Mouse (Mus musculus) liver, embryonic 15.5 days (tissue): ENCODE measurements around the gene Csgalnact2. TPM values are rescaled to one million over a fixed set of nuclear protein-coding genes. Genes with fewer than 3 reads are reported as not detected.

Source experiments
- ATAC-seq: fragments of 200-750 bp; cut with Nextera tagmentation; 2 replicates; pipeline ENCODE4 v1.8.0; 2017; ENCODE audit warnings: moderate number of reproducible peaks, mild to moderate bottlenecking, moderate library complexity; ENCODE audit not compliant: insufficient read depth
- H3K27ac ChIP-seq: fragments of 300-500 bp; sonication (generic); replicated peaks from 2 replicates; pipeline ENCODE4 v1.5.1; 2015; ENCODE audit warnings: mild to moderate bottlenecking, inconsistent platforms
- H3K27me3 ChIP-seq: fragments of 300-500 bp; sonication (generic); 2 replicates; pipeline ENCODE4 v1.6.1; 2015; ENCODE audit warnings: mild to moderate bottlenecking, inconsistent platforms
- H3K36me3 ChIP-seq: fragments of 300-500 bp; sonication (generic); replicated peaks from 2 replicates; pipeline ENCODE4 v1.6.1; 2015; ENCODE audit warnings: moderate library complexity, mild to moderate bottlenecking, inconsistent platforms
- H3K4me1 ChIP-seq: fragments of 300-500 bp; sonication (generic); replicated peaks from 2 replicates; pipeline ENCODE4 v1.6.1; 2015; ENCODE audit warnings: inconsistent platforms
- H3K4me2 ChIP-seq: fragments of 300-500 bp; sonication (generic); 2 replicates; pipeline ENCODE4 v1.6.1; 2015; ENCODE audit warnings: moderate library complexity, mild to moderate bottlenecking, inconsistent platforms
- H3K4me3 ChIP-seq: fragments of 300-500 bp; sonication (generic); replicated peaks from 2 replicates; pipeline ENCODE4 v1.5.1; 2015; ENCODE audit warnings: mild to moderate bottlenecking, inconsistent platforms
- H3K9ac ChIP-seq: fragments of 300-500 bp; sonication (generic); 2 replicates; pipeline ENCODE4 v1.6.1; 2015; ENCODE audit warnings: moderate library complexity, mild to moderate bottlenecking, inconsistent platforms
- H3K9me3 ChIP-seq: fragments of 300-500 bp; sonication (generic); replicated peaks from 2 replicates; pipeline ENCODE4 v1.6.1; 2016; ENCODE audit warnings: inconsistent platforms
- WGBS: fragments of 180-500 bp; shearing (Covaris S2); methylation state at CpG from one replicate; pipeline ENCODE4 v1.1.7; 2015; ENCODE audit warnings: mixed read lengths; ENCODE audit not compliant: insufficient replicate concordance; 5-methylcytosine and 5-hydroxymethylcytosine counted together
- polyA plus RNA-seq: library from polyadenylated mRNA; unstranded; fragments of >200 nt; fragmentation: Nextera tagmentation; extraction: Ambion mirVana; gene quantifications from 2 replicates; pipeline ENCODE4 v1.2.1, GENCODE M21; 2015

Gene Csgalnact2
- 6.7 and 7.0 TPM in 2 replicates for polyA plus RNA-seq

GRCm38 (mm10) chr6:118138731-118139709 is at the start of gene Csgalnact2:
TSS of gene Csgalnact2 (minus strand) at chr6:118139140.
- Histone ChIP-seq H3K27me3 (no peaks in the 10 kb centered on the region), H3K4me1 (peaks cover 33% of the 10 kb centered on the region), H3K27ac (peak within 1 kb of the TSS; percentile 80), H3K36me3 (no peaks in the 10 kb centered on the region), H3K9ac (peak within 1 kb of the TSS; percentile 60), H3K4me3 (peak within 1 kb of the TSS; percentile 79), H3K9me3 (no peaks in the 10 kb centered on the region), H3K4me2 (peak within 1 kb of the TSS; percentile 83)
- peak; percentile 97 for ATAC-seq
- WGBS, result 5% methylated on average over 66 of the region's 66 CpGs

- Histone ChIP-seq H3K9me3 (no peaks in the 10 kb centered on the region), H3K4me1 (no peaks in the 10 kb centered on the region), H3K9ac (no peak overlapping the region), H3K27ac (no peak overlapping the region), H3K4me3 (no peak overlapping the region), H3K27me3 (peaks cover 24% of the 10 kb centered on the region), H3K36me3 (no peaks in the 10 kb centered on the region), H3K4me2 (no peak overlapping the region)
- no peak for ATAC-seq
- 48% methylated on average over 9 of the region's 9 CpGs for WGBS
Measured at GRCm38 (mm10) chr6:118188599-118188998, 49.7 kb upstream of the Csgalnact2 start.

GRCm38 (mm10) chr6:118187285-118187641 is 48.3 kb upstream of the Csgalnact2 start:
- H3K4me2 ChIP-seq, result no peak overlapping the region
- no peak overlapping the region for H3K9ac ChIP-seq
- no peaks in the 10 kb centered on the region for H3K9me3 ChIP-seq
- no peaks in the 10 kb centered on the region for H3K36me3 ChIP-seq
- no peak overlapping the region for H3K4me3 ChIP-seq
- WGBS, result 55% methylated on average over 3 of the region's 3 CpGs
- peaks cover 11% of the 10 kb centered on the region for H3K27me3 ChIP-seq
- H3K4me1 ChIP-seq, result no peaks in the 10 kb centered on the region
- ATAC-seq, result no peak
- no peak overlapping the region for H3K27ac ChIP-seq

GRCm38 (mm10) chr6:118186620-118187284 is 47.8 kb upstream of the Csgalnact2 start:
- no peak overlapping the region for H3K9ac ChIP-seq
- H3K27me3 ChIP-seq, result peaks cover 6% of the 10 kb centered on the region; the same call in 1 of the 2 replicates
- H3K4me3 ChIP-seq, result no peak overlapping the region
- no peak for ATAC-seq
- no peaks in the 10 kb centered on the region for H3K4me1 ChIP-seq
- H3K27ac ChIP-seq, result no peak overlapping the region
- H3K9me3 ChIP-seq, result no peaks in the 10 kb centered on the region
- 61% methylated on average over 17 of the region's 17 CpGs for WGBS
- no peak overlapping the region for H3K4me2 ChIP-seq
- no peaks in the 10 kb centered on the region for H3K36me3 ChIP-seq

- Histone ChIP-seq H3K4me3 (no peak overlapping the region), H3K36me3 (no peaks in the 10 kb centered on the region), H3K4me1 (0 out of 2 replicates have a peak, but pooled peaks cover 2% of the 10 kb centered on the region), H3K4me2 (no peak overlapping the region), H3K9ac (no peak overlapping the region), H3K27ac (no peak overlapping the region), H3K27me3 (no peaks in the 10 kb centered on the region), H3K9me3 (no peaks in the 10 kb centered on the region)
- ATAC-seq, result no peak
- 69% methylated on average over 10 of the region's 10 CpGs for WGBS
Measured at GRCm38 (mm10) chr6:118184126-118184525, 45.2 kb upstream of the Csgalnact2 start.

GRCm38 (mm10) chr6:118180085-118180423 is 41.1 kb upstream of the Csgalnact2 start:
- H3K9ac ChIP-seq, result no peak overlapping the region
- 0 out of 2 replicates have a peak, but pooled peaks cover 2% of the 10 kb centered on the region for H3K4me1 ChIP-seq
- no peak for ATAC-seq
- no peak overlapping the region for H3K4me3 ChIP-seq
- no peaks in the 10 kb centered on the region for H3K36me3 ChIP-seq
- no peak overlapping the region for H3K4me2 ChIP-seq
- no peaks in the 10 kb centered on the region for H3K9me3 ChIP-seq
- WGBS, result 66% methylated on average over 12 of the region's 12 CpGs
- H3K27ac ChIP-seq, result no peak overlapping the region
- no peaks in the 10 kb centered on the region for H3K27me3 ChIP-seq

GRCm38 (mm10) chr6:118179316-118180084 is 40.6 kb upstream of the Csgalnact2 start:
- no peak overlapping the region for H3K27ac ChIP-seq
- H3K9ac ChIP-seq, result no peak overlapping the region
- H3K36me3 ChIP-seq, result no peaks in the 10 kb centered on the region
- H3K27me3 ChIP-seq, result no peaks in the 10 kb centered on the region
- H3K4me2 ChIP-seq, result no peak overlapping the region
- H3K4me1 ChIP-seq, result 0 out of 2 replicates have a peak, but pooled peaks cover 2% of the 10 kb centered on the region
- WGBS, result 44% methylated on average over 13 of the region's 13 CpGs
- ATAC-seq, result peak; percentile 60
- no peaks in the 10 kb centered on the region for H3K9me3 ChIP-seq
- no peak overlapping the region for H3K4me3 ChIP-seq

- no peak overlapping the region for H3K9ac ChIP-seq
- H3K9me3 ChIP-seq, result no peaks in the 10 kb centered on the region
- no peak overlapping the region for H3K27ac ChIP-seq
- ATAC-seq, result no peak
- no peaks in the 10 kb centered on the region; the same call in 1 of the 2 replicates for H3K27me3 ChIP-seq
- WGBS, result 70% methylated on average over 5 of the region's 5 CpGs
- no peaks in the 10 kb centered on the region for H3K4me1 ChIP-seq
- H3K4me3 ChIP-seq, result no peak overlapping the region
- H3K36me3 ChIP-seq, result no peaks in the 10 kb centered on the region
- H3K4me2 ChIP-seq, result no peak overlapping the region
Measured at GRCm38 (mm10) chr6:118173975-118174328, 35.0 kb upstream of the Csgalnact2 start.

- WGBS, result 80% methylated on average over 18 of the region's 18 CpGs
- Histone ChIP-seq H3K4me2 (no peak overlapping the region), H3K4me1 (no peaks in the 10 kb centered on the region), H3K27me3 (no peaks in the 10 kb centered on the region; the same call in 1 of the 2 replicates), H3K9me3 (no peaks in the 10 kb centered on the region), H3K36me3 (no peaks in the 10 kb centered on the region), H3K27ac (no peak overlapping the region), H3K9ac (no peak overlapping the region), H3K4me3 (no peak overlapping the region)
- ATAC-seq, result no peak
Measured at GRCm38 (mm10) chr6:118173251-118173974, 34.5 kb upstream of the Csgalnact2 start.

- no peak overlapping the region for H3K9ac ChIP-seq
- H3K9me3 ChIP-seq, result no peaks in the 10 kb centered on the region
- no peaks in the 10 kb centered on the region; the same call in 1 of the 2 replicates for H3K27me3 ChIP-seq
- WGBS, result 73% methylated on average over 7 of the region's 7 CpGs
- H3K4me2 ChIP-seq, result no peak overlapping the region
- H3K4me1 ChIP-seq, result no peaks in the 10 kb centered on the region
- no peak overlapping the region for H3K27ac ChIP-seq
- H3K4me3 ChIP-seq, result no peak overlapping the region
- no peak for ATAC-seq
- H3K36me3 ChIP-seq, result no peaks in the 10 kb centered on the region
Measured at GRCm38 (mm10) chr6:118171386-118171785, 32.4 kb upstream of the Csgalnact2 start.
